Mouse (Mus musculus): Measurements from ENCODE around the gene Abat. TPM values are rescaled to one million over a fixed set of nuclear protein-coding genes. Genes with fewer than 3 reads are reported as not detected.

The Abat gene
- polyA plus RNA-seq, 1 experiment from 2014 or later: 32.2 TPM

GRCm38 (mm10) chr16:8613447-8613846, 100.2 kb downstream of the Abat start:
- Histone ChIP-seq H3K4me1 (ENCODE audit: control insufficient read depth, insufficient read depth, low read length) (no peaks in the 10 kb centered on the region), H3K9me3 (replicated peaks; ENCODE audit: control insufficient read depth, low read length) (no peaks in the 10 kb centered on the region), H3K9ac (ENCODE audit: low read depth, low read length) (no peak overlapping the region), H3K4me3 (ENCODE audit: low read depth, low read length) (no peak overlapping the region), H3K27me3 (ENCODE audit: control insufficient read depth, insufficient read depth, low read length) (no peaks in the 10 kb centered on the region), H3K36me3 (ENCODE audit: control insufficient read depth, insufficient read depth, low read length) (0 out of 2 replicates have a peak, but pooled peaks cover 3% of the 10 kb centered on the region), H3K4me2 (no peak overlapping the region), H3K27ac (ENCODE audit: low read depth, low read length) (no peak overlapping the region)
- ATAC-seq (replicated peaks; ENCODE audit: insufficient number of reproducible peaks, low FRiP score, low TSS enrichment): no peak
- 83% methylated on average over 3 of the region's 3 CpGs for WGBS (ENCODE audit: insufficient replicate concordance)

DNA sequence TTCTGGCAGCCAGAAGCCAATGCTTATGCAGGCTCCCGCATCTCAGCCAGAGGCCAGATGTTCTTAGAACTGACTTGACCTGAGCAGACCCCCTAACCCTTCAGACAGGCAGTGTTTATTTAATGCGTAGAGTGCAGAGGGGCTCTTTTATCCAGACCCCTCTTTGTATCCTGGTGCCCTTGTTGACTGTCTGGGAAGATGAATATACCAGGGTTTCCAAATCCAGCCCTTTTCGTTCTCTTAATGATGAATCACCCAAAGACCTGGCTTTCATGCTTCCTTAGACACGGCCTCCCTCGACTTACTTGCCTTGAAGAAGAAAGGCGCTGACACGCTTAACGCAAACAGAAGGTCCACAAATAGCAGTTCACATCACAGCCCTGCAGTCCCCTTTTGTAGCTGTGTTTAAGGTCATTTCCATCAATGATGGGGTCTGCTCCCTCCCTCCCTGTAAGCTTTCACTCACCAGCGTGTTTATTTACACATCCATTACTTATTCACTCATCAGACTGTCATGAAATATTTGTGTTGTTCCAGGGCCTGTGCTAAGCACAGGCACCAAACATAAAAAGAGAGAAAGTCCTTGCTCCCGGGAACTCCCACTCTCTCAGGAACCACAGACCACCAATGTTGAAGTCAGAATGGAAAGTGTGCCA, 106.6 kb downstream of the Abat start:
- Histone ChIP-seq H3K4me3 (ENCODE audit: low read depth, low read length) (no peak overlapping the region), H3K27ac (ENCODE audit: low read depth, low read length) (no peak overlapping the region), H3K4me2 (no peak overlapping the region), H3K4me1 (ENCODE audit: control insufficient read depth, insufficient read depth, low read length) (no peaks in the 10 kb centered on the region), H3K9me3 (replicated peaks; ENCODE audit: control insufficient read depth, low read length) (no peaks in the 10 kb centered on the region), H3K9ac (ENCODE audit: low read depth, low read length) (no peak overlapping the region), H3K27me3 (ENCODE audit: control insufficient read depth, insufficient read depth, low read length) (no peaks in the 10 kb centered on the region), H3K36me3 (ENCODE audit: control insufficient read depth, insufficient read depth, low read length) (no peaks in the 10 kb centered on the region)
- WGBS (ENCODE audit: insufficient replicate concordance): 59% methylated on average over 10 of the region's 10 CpGs
- ATAC-seq (replicated peaks; ENCODE audit: insufficient number of reproducible peaks, low FRiP score, low TSS enrichment): no peak

DNA sequence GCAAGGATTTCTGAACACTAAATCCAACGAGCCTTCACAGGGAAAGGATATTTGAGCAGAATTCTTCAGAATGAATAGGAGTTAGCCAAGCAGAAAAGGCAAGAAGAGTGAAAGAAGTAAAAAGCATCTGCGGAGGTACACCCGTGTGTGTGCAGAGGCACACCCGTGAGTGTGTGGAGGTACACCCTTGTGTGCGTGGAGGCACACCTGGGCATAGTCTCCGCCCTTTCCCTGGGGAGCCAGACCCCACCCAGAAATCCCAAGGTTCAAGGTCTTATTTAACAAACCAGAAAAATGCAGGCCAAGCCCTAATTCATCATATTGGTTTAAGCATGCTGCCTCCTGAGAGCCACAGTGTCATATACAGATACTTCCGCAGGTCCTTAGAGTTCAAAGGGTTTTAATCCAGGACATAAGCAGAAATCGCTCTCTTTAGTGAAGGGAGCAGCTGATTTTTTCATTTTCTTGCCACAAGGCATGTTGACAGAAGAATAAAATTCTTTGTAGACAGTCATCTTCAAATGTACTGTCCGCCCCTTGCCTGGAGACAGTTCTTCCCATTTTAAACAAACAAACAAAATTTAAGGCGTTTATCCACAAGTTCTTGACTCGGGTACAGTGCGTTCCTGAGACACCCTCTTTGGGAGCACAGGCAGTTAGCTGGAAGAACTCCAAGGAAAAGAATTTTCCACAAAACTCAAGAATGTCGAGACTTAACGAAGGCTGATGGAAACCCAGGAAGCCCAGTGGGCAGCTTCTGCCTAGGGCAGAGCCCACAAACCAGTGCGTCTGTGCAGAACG, 107.3 kb downstream of the Abat start:
- 77% methylated on average over 16 of the region's 16 CpGs for WGBS (ENCODE audit: insufficient replicate concordance)
- H3K4me3 ChIP-seq (ENCODE audit: low read depth, low read length): no peak overlapping the region
- H3K4me1 ChIP-seq (ENCODE audit: control insufficient read depth, insufficient read depth, low read length): no peaks in the 10 kb centered on the region
- no peak overlapping the region for H3K27ac ChIP-seq (ENCODE audit: low read depth, low read length)
- H3K4me2 ChIP-seq: no peak overlapping the region
- H3K9me3 ChIP-seq (replicated peaks; ENCODE audit: control insufficient read depth, low read length): no peaks in the 10 kb centered on the region
- ATAC-seq (replicated peaks; ENCODE audit: insufficient number of reproducible peaks, low FRiP score, low TSS enrichment): no peak
- no peaks in the 10 kb centered on the region for H3K36me3 ChIP-seq (ENCODE audit: control insufficient read depth, insufficient read depth, low read length)
- H3K27me3 ChIP-seq (ENCODE audit: control insufficient read depth, insufficient read depth, low read length): no peaks in the 10 kb centered on the region
- H3K9ac ChIP-seq (ENCODE audit: low read depth, low read length): no peak overlapping the region

GRCm38 (mm10) chr16:8630419-8630818, 117.2 kb downstream of the Abat start:
- no peak overlapping the region for H3K4me3 ChIP-seq (ENCODE audit: low read depth, low read length)
- no peaks in the 10 kb centered on the region for H3K9me3 ChIP-seq (replicated peaks; ENCODE audit: control insufficient read depth, low read length)
- no peaks in the 10 kb centered on the region for H3K27me3 ChIP-seq (ENCODE audit: control insufficient read depth, insufficient read depth, low read length)
- no peak overlapping the region for H3K4me2 ChIP-seq
- WGBS (ENCODE audit: insufficient replicate concordance): 82% methylated on average over 2 of the region's 2 CpGs
- H3K4me1 ChIP-seq (ENCODE audit: control insufficient read depth, insufficient read depth, low read length): no peaks in the 10 kb centered on the region
- no peak overlapping the region for H3K9ac ChIP-seq (ENCODE audit: low read depth, low read length)
- H3K27ac ChIP-seq (ENCODE audit: low read depth, low read length): no peak overlapping the region
- peaks cover 5% of the 10 kb centered on the region; the same call in 1 of the 2 replicates for H3K36me3 ChIP-seq (ENCODE audit: control insufficient read depth, insufficient read depth, low read length)
- ATAC-seq (replicated peaks; ENCODE audit: insufficient number of reproducible peaks, low FRiP score, low TSS enrichment): no peak

DNA sequence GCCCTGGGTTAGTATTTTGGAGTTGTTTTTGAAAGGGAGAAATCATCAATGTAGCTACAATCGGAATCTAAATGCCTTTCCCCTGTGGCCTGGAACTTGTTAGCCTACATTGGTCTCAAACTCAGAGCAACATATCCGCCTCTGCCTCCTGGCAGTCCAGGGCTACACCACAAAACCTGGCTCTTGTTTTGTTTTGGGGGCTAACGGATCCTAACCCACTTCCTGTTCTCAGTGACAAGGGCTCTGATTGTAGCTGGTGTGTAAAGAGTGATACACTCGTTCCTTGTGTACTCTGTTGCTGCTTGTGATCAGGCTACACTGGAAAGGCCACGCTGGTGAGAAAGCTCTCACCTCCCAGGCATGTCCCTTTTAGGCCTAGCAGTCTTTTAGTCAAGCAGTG, 118.2 kb downstream of the Abat start:
- 76% methylated on average over 5 of the region's 5 CpGs for WGBS (ENCODE audit: insufficient replicate concordance)
- Histone ChIP-seq H3K4me3 (ENCODE audit: low read depth, low read length) (no peak overlapping the region), H3K27ac (ENCODE audit: low read depth, low read length) (no peak overlapping the region), H3K4me2 (no peak overlapping the region), H3K9ac (ENCODE audit: low read depth, low read length) (no peak overlapping the region), H3K27me3 (ENCODE audit: control insufficient read depth, insufficient read depth, low read length) (no peaks in the 10 kb centered on the region), H3K36me3 (ENCODE audit: control insufficient read depth, insufficient read depth, low read length) (peaks cover 5% of the 10 kb centered on the region; the same call in 1 of the 2 replicates), H3K9me3 (replicated peaks; ENCODE audit: control insufficient read depth, low read length) (no peaks in the 10 kb centered on the region), H3K4me1 (ENCODE audit: control insufficient read depth, insufficient read depth, low read length) (peaks cover 4% of the 10 kb centered on the region; the same call in 1 of the 2 replicates)
- ATAC-seq (replicated peaks; ENCODE audit: insufficient number of reproducible peaks, low FRiP score, low TSS enrichment): no peak

- no peak for ATAC-seq (replicated peaks; ENCODE audit: insufficient number of reproducible peaks, low FRiP score, low TSS enrichment)
- WGBS (ENCODE audit: insufficient replicate concordance): under 1% methylated on average over 13 of the region's 13 CpGs
- H3K9me3 ChIP-seq (replicated peaks; ENCODE audit: control insufficient read depth, low read length): no peaks in the 10 kb centered on the region
Measured at GRCm38 (mm10) chr16:8636867-8637216, 123.6 kb downstream of the Abat start.

GRCm38 (mm10) chr16:8637217-8638051, 124.2 kb downstream of the Abat start, which contains the start of the genes Pmm2 and Tmem186:
Pmm2 (plus strand) TSS chr16:8637674.
Tmem186 (minus strand) TSS chr16:8637712.
- H3K27ac ChIP-seq (ENCODE audit: low read depth, low read length): peak within 1 kb of the TSS; percentile 86
- no peaks in the 10 kb centered on the region for H3K27me3 ChIP-seq (ENCODE audit: control insufficient read depth, insufficient read depth, low read length)
- WGBS (ENCODE audit: insufficient replicate concordance): under 1% methylated on average over 59 of the region's 59 CpGs
- peak within 1 kb of the TSS; percentile 81 for H3K4me2 ChIP-seq
- H3K4me3 ChIP-seq (ENCODE audit: low read depth, low read length): peak within 1 kb of the TSS; percentile 80
- H3K36me3 ChIP-seq (ENCODE audit: control insufficient read depth, insufficient read depth, low read length): peaks cover 7% of the 10 kb centered on the region
- ATAC-seq (replicated peaks; ENCODE audit: insufficient number of reproducible peaks, low FRiP score, low TSS enrichment): peak; percentile 83
- no peaks in the 10 kb centered on the region for H3K9me3 ChIP-seq (replicated peaks; ENCODE audit: control insufficient read depth, low read length)
- H3K4me1 ChIP-seq (ENCODE audit: control insufficient read depth, insufficient read depth, low read length): peaks cover 18% of the 10 kb centered on the region
- H3K9ac ChIP-seq (ENCODE audit: low read depth, low read length): peak within 1 kb of the TSS; percentile 93

More at GRCm38 (mm10) chr16:8636867-8637216, 123.6 kb downstream of the Abat start:
- Histone ChIP-seq H3K36me3 (ENCODE audit: control insufficient read depth, insufficient read depth, low read length) (peaks cover 7% of the 10 kb centered on the region), H3K4me3 (ENCODE audit: low read depth, low read length) (peak overlapping the region; percentile 80), H3K4me2 (peak overlapping the region; percentile 81), H3K27me3 (ENCODE audit: control insufficient read depth, insufficient read depth, low read length) (no peaks in the 10 kb centered on the region), H3K4me1 (ENCODE audit: control insufficient read depth, insufficient read depth, low read length) (peaks cover 18% of the 10 kb centered on the region), H3K9ac (ENCODE audit: low read depth, low read length) (peak overlapping the region; percentile 93), H3K27ac (ENCODE audit: low read depth, low read length) (peak overlapping the region; percentile 86)

- H3K9ac ChIP-seq (ENCODE audit: low read depth, low read length): peak overlapping the region; percentile 93
- H3K4me2 ChIP-seq: peak overlapping the region; percentile 81
- peak overlapping the region; percentile 86 for H3K27ac ChIP-seq (ENCODE audit: low read depth, low read length)
- H3K9me3 ChIP-seq (replicated peaks; ENCODE audit: control insufficient read depth, low read length): no peaks in the 10 kb centered on the region
- WGBS (ENCODE audit: insufficient replicate concordance): 46% methylated on average over 7 of the region's 7 CpGs
- no peak for ATAC-seq (replicated peaks; ENCODE audit: insufficient number of reproducible peaks, low FRiP score, low TSS enrichment)
- H3K27me3 ChIP-seq (ENCODE audit: control insufficient read depth, insufficient read depth, low read length): no peaks in the 10 kb centered on the region
- H3K4me3 ChIP-seq (ENCODE audit: low read depth, low read length): peak overlapping the region; percentile 80
- peaks cover 9% of the 10 kb centered on the region for H3K36me3 ChIP-seq (ENCODE audit: control insufficient read depth, insufficient read depth, low read length)
- peaks cover 18% of the 10 kb centered on the region for H3K4me1 ChIP-seq (ENCODE audit: control insufficient read depth, insufficient read depth, low read length)
Measured at GRCm38 (mm10) chr16:8638131-8638530, 124.9 kb downstream of the Abat start.
